Mouse (Mus musculus) small intestine, adult 2 months (tissue): ENCODE data around the gene Trim44. TPM values are rescaled to one million over a fixed set of nuclear protein-coding genes. Genes with fewer than 3 reads are reported as not detected.
A peak's percentile ranks its signal among the peaks of the same experiment; 100 is the strongest.

Source experiments
- H3K27ac ChIP-seq: fragments of 200-500 bp; 2 replicates; pipeline ENCODE4 v1.5.1; 2012; ENCODE audit warnings: low read depth, low read length, control low read depth, inconsistent platforms; ENCODE audit not compliant: insufficient read depth
- H3K27me3 ChIP-seq: fragments of 200-500 bp; 2 replicates; pipeline ENCODE4 v1.6.1; 2012; ENCODE audit warnings: mild to moderate bottlenecking, moderate library complexity, low read length, inconsistent platforms; ENCODE audit not compliant: control insufficient read depth, insufficient read depth
- H3K36me3 ChIP-seq: fragments of 200-500 bp; 2 replicates; pipeline ENCODE4 v1.6.1; 2012; ENCODE audit warnings: mild to moderate bottlenecking, low read length, control low read depth, inconsistent platforms; ENCODE audit not compliant: control insufficient read depth, insufficient read depth
- H3K4me1 ChIP-seq: fragments of 200-500 bp; 2 replicates; pipeline ENCODE4 v1.6.1; 2012; ENCODE audit warnings: low read length, inconsistent platforms, mixed read lengths; ENCODE audit not compliant: control insufficient read depth, insufficient read depth, insufficient read length
- H3K4me3 ChIP-seq: fragments of 200-500 bp; 2 replicates; pipeline ENCODE4 v1.5.1; 2012; ENCODE audit warnings: low read depth, mild to moderate bottlenecking, control low read depth, inconsistent platforms, low read length, moderate library complexity
- CTCF ChIP-seq: fragments of 200-500 bp; IDR thresholded peaks from 2 replicates; pipeline ENCODE4 v1.5.1; 2012; ENCODE audit warnings: low read depth, mild to moderate bottlenecking, control low read depth, inconsistent platforms, low read length, moderate library complexity, mixed read lengths; ENCODE audit not compliant: insufficient replicate concordance, insufficient read length; ENCODE audit errors: extremely low read depth
- POLR2A ChIP-seq: fragments of 200-500 bp; IDR thresholded peaks from 2 replicates; pipeline ENCODE4 v1.6.1; 2012; ENCODE audit warnings: low read depth, mild to moderate bottlenecking, control low read depth, inconsistent platforms, low read length, moderate library complexity
- WGBS: fragments of 180-500 bp; shearing (Covaris S2); methylation state at CpG from one replicate; pipeline ENCODE4 v1.1.7; 2018; 5-methylcytosine and 5-hydroxymethylcytosine counted together
- polyA plus RNA-seq: library from polyadenylated mRNA; depleted of rRNA; stranded (reverse); fragments of >200 nt; gene quantifications from 2 replicates; pipeline ENCODE4 v1.2.3, GENCODE M21; 2012; rRNA removed

Trim44 gene
- 4.1 and 4.2 TPM in 2 replicates for polyA plus RNA-seq

DNA sequence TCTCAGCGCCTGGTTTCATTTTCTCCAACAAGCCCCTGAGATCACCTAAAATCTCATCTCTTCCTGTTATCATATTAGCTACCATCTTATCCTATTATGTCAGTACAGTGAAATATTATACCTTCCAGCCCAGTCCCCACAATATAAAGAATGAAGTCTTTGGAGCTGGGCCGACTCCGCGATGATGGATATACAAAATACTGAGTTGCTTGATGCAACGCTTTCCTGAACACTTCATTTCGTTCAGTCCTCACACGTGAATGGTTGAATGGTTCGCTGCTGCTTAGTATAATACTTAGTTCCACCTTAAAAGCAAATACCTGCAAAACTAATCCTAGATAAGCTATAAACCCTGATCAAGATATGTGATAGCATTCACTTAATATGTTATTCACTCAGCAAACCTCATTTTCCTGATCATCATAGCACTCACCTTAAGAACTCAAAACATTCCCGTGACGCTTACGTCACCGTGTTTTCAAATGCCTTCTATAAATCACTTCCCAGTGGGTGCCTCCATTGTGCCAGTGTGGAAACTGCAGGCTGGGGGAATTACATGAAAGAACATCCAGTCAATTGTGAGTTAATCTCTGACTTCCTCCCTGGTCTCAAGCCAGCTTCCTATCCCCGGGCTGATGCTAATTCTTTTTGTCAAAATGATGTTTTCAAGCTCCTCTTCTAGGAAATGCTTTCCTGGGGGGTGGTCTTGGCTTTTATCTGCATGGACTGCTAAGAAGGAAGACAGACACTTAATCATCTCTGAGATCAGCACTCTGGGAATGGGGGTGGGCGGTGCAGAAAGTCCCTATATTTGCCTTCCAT is at the start of gene Trim44:
TSS of gene Trim44 (minus strand) at position 466 of the 822 bp plus-strand sequence.
- H3K4me3 ChIP-seq = no peak within 1 kb of the TSS
- H3K27ac ChIP-seq = no peak within 1 kb of the TSS
- TF ChIP-seq CTCF (no peak), POLR2A (no peak)
- H3K27me3 ChIP-seq = no peaks in the 10 kb centered on the region
- 46% methylated on average over 14 of the region's 14 CpGs for WGBS
- no peaks in the 10 kb centered on the region for H3K4me1 ChIP-seq
- no peaks in the 10 kb centered on the region for H3K36me3 ChIP-seq

DNA sequence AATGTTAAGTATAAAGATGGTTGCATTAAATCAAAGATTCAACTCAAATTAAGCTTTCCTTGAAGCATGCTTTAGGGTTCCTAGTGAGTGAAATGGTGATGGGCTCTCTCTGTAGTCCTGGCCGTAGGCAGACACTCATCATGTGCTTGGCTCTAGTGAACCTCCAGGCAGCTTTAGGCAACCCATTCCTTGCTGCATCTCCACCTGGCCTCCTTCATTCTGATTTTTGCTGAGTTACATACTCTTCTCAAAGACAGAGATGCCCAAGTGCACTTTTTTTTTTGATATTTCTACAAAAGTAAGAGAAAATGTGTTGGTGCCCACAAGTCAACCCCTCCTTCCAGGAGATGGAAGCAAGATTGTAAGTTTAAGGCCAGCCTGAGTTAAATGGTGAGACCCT is 47.5 kb upstream of the Trim44 start:
- Histone ChIP-seq H3K4me3 (no peak overlapping the region), H3K4me1 (0 out of 2 replicates have a peak, but pooled peaks cover 6% of the 10 kb centered on the region), H3K36me3 (no peaks in the 10 kb centered on the region), H3K27ac (no peak overlapping the region), H3K27me3 (peaks cover 21% of the 10 kb centered on the region)
- TF ChIP-seq POLR2A (no peak), CTCF (no peak)
- WGBS = 87% methylated on average over 1 of the region's 1 CpGs

DNA sequence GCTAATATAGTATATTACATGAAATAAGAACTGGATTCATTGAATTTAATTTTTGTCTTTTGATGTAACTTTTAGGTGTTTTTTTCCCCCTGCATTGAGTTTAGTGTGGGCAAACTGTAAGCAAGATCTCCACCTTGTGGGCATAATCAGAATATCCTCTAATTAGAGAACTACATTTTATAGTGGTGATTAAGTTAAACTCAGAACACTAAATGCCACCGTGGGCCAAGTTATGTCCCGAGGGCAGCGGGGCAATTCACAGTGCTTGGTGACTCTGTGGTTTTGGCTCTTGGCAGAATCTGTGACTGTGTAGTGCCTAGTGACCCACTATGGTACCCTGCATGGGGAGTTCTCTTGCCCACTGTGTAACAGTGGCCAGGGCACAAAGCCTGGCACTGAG is 45.8 kb upstream of the Trim44 start:
- no peak overlapping the region for H3K4me3 ChIP-seq
- H3K36me3 ChIP-seq = no peaks in the 10 kb centered on the region
- H3K4me1 ChIP-seq = 0 out of 2 replicates have a peak, but pooled peaks cover 6% of the 10 kb centered on the region
- no peak for TF ChIP-seq POLR2A
- peak; percentile 35; the same call in 1 of the 2 replicates for TF ChIP-seq CTCF
- peaks cover 28% of the 10 kb centered on the region for H3K27me3 ChIP-seq
- 6% methylated on average over 3 of the region's 3 CpGs for WGBS
- H3K27ac ChIP-seq = no peak overlapping the region

DNA sequence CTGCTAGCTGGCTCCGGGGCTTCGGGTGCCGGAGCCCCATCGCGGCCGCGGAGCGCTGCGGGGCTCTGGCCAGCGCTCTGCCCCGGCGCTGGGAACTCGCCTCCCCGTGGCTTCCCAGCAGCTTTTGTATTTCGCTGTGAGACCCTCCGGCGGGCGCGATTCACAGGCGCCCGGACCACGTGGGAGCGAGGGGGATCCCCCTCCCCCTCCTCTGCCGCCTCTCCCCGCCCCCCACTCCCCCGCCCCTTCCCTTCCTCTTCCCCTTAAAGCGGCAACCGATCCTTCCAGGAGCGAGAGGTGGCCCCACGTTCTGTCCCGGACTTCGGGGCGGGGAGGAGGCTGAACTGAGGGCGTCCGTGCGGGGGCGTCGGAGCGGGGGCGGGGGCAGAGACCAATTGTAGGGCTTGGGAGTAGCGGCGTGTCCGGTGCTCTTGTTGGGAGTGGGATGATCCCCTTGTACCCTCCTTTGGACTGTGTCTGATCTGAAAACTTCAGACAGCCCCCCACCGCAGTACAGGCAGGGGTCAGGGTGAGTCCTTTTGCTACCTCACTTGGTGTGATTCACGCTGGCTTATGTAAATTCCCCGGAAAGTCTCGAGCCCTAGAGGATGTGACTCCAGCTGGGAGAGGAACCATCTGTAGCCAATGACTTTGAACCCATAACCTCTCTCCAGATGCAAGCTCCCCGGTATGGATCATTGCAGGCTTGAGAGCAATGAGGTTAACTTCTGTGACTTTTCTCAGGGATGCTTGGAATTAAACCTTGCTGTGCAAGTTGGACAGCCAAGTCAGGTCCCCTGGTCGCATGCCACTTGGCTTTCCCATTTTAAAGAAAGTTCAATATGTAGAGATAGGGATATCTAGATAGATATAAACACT is 44.3 kb upstream of the Trim44 start, which contains the start of gene Fjx1:
TSS of gene Fjx1 (minus strand) at position 829 of the 879 bp plus-strand sequence.
- H3K27me3 ChIP-seq = peaks cover 28% of the 10 kb centered on the region
- H3K36me3 ChIP-seq = no peaks in the 10 kb centered on the region
- no peak within 1 kb of the TSS for H3K27ac ChIP-seq
- WGBS = 2% methylated on average over 48 of the region's 49 CpGs
- peak within 1 kb of the TSS; percentile 59 for H3K4me3 ChIP-seq
- H3K4me1 ChIP-seq = 0 out of 2 replicates have a peak, but pooled peaks cover 6% of the 10 kb centered on the region
- no peak for TF ChIP-seq CTCF
- TF ChIP-seq POLR2A = no peak

DNA sequence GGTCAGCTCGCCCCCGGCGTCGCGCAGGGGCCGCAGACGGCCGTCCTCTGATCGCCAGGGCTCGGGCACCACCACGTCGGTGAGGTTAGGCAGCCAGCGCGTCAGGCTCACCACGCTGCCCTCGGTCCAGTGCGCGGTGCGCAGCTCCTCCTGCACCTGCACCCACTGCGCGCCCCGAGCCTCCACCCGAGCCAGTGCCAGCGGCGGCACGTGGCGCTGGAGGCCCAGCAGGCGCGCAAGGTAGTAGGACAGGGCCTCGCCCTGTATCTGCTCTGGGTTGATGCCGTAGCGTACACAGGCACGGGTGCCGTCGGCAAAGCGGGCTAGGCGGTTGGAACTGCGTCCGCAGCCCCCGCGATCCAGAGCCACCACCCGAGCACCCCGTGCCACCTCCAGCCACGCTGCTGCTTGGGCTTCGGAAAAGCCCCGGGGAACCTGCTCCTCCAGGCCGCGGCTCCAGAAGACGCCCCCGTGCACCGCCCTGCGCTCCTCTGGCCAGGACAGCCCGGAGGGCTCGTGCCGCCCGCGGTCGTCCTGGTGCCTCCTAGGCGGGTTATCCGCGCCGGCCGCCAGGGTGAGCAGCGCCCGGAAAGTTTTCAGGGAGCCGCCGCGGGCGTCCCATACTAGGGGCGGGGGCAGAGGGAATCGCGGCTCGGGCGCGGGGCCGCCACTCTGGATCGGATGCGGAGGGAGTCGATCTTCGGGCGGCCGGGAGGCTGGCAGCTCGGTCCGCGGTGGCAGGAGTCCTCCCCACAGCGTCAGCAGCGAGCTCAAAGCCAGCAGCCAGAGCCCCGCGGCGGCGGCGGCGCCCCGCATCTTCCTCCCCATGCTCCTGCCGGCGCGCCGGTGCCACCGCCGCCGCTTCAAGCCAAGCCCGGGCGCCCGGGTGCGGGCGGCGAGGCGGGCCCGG is 43.4 kb upstream of the Trim44 start:
- TF ChIP-seq POLR2A (no peak), CTCF (no peak)
- Histone ChIP-seq H3K27me3 (peaks cover 30% of the 10 kb centered on the region), H3K27ac (no peak overlapping the region), H3K4me3 (peak overlapping the region; percentile 59), H3K4me1 (0 out of 2 replicates have a peak, but pooled peaks cover 6% of the 10 kb centered on the region), H3K36me3 (no peaks in the 10 kb centered on the region)
- 1% methylated on average over 109 of the region's 109 CpGs for WGBS

DNA sequence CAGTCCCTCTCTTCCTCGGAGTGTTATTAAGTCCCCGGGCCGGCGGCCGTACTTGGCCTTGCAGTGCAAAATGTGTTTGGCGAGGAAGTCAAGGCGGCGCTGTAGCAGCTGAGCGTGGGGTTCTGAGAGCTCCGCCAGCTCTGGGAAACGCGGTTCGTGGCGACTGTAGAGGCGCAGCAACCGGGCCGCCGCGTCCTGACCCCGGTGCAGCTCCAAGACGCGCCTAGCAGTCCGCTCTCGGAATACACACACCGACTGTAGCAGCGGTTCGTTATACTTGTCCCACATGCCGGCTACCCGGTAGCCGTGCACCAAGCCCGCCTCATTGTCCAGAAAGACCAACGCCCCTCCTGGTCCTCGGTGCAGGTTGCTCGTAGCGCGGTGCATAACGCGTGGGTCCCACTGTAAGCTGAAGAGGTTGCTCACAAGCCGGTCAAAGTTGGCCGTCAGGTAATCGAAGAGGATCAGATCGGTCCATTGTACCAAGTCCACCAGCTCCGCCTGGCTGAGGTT is 42.7 kb upstream of the Trim44 start:
- peaks cover 31% of the 10 kb centered on the region for H3K27me3 ChIP-seq
- 0 out of 2 replicates have a peak, but pooled peaks cover 6% of the 10 kb centered on the region for H3K4me1 ChIP-seq
- no peak overlapping the region for H3K27ac ChIP-seq
- no peaks in the 10 kb centered on the region for H3K36me3 ChIP-seq
- WGBS = 2% methylated on average over 43 of the region's 43 CpGs
- TF ChIP-seq POLR2A (no peak), CTCF (no peak)
- H3K4me3 ChIP-seq = peak overlapping the region; percentile 59
